Mouse (Mus musculus) hematopoietic stem cell, adult 5-6 weeks (primary cell): ENCODE measurements at regions not wholly inside any gene's neighbourhood (a gene's known extent, or its start where the extent isn't known, plus 50 kb on each side); places are given as distances from the start of the nearest gene placed in this dataset.
"Not testable (repeated sequence)": the region's sequence is repeated elsewhere in the genome, so short reads cannot be mapped to it uniquely, and the experiment has no call there.

Experiments used
- ATAC-seq, 2 experiments: fragments of 125-278 bp in 1 of 2; replicated peaks in 1 of 2; 2 replicates each; pipeline ENCODE4 v1.8.0; 2016 to 2017; ENCODE audit warnings: inconsistent platforms in 2 of 2, mild to moderate bottlenecking in 2 of 2, moderate number of reproducible peaks in 2 of 2, low read depth in 1 of 2, moderate TSS enrichment in 1 of 2; ENCODE audit not compliant: low FRiP score in 2 of 2, poor library complexity in 2 of 2, severe bottlenecking in 2 of 2, insufficient read depth in 1 of 2, low TSS enrichment in 1 of 2

DNA sequence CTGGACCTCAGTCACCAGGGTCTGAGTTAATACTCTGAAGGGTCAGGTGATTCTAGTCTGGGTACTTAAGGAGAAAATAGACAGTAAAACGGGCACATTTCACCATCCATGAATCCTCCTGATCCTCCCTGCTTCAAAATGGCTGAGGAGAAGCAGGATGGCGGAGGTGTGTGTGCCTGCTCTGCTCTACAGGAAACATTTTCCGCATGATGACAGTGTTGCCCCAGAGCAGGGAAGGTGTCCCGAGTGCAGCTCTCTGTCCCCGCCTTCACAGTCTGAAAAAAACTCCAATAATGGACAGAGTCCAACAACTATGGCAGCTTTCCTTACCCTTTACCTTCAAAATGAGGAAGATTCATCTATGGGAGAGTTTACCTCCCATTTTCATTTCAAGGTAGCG lies 179.8 kb upstream of the Olfr1324 start:
- ATAC-seq: not testable (repeated sequence)

DNA sequence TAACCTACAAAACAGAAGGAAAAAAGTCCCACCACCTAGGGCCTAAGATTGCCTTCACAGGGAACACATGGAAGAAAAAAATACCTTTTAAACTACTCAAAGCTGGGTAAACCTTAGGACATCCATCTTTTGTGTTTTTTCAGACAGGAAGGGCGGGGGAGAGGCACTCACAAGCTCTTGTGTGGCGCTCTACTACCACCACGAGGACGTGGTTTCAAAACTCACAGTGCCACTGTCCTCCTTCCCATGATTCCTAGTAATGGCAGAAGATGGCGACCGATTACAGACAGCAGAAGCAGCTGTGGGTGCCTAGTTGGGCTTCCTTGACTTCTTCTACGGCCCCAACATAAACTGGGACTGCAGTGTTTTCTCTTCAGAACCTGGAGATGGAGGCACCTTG lies 179.3 kb upstream of the Olfr1324 start:
- no peak for ATAC-seq

DNA sequence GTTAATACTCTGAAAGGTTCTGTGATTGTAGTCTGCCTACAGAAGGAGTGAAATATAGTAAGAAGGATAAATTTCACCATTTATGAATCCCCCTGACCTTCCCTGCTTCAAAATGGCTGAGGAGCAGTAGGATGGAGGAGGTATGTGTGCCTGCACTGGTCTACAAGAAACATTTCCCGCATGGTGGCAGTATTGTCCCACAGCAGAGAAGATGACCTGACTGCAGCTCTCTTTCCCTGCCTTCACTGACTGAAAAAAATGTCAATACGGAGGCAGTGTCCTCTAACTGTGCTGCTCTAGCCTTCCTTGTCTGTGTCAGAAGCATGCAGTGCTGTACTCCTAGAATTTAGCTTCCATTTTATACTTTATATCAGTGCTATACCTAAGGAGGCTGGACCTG lies 177.2 kb upstream of the Olfr1324 start:
- ATAC-seq: not testable (repeated sequence)

DNA sequence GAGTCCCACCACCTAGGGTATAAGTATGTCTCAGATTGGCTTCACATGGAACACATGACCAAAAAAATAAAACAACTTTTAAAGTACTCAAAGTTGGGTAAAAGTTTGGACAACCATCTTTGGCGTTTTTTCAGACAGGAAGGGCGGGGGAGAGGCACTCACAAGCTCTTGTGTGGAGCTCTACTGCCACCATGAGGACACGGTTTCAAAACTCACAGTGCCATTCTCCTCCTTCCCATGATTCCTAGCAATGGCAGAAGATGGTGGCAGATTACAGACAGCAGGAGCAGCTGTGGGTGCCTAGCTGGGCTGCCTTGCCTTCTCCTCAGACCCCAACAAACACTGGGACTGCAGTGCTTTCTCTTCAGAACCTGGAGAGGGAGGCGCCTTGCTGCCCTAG lies 176.7 kb upstream of the Olfr1324 start:
- ATAC-seq: not testable (repeated sequence)

DNA sequence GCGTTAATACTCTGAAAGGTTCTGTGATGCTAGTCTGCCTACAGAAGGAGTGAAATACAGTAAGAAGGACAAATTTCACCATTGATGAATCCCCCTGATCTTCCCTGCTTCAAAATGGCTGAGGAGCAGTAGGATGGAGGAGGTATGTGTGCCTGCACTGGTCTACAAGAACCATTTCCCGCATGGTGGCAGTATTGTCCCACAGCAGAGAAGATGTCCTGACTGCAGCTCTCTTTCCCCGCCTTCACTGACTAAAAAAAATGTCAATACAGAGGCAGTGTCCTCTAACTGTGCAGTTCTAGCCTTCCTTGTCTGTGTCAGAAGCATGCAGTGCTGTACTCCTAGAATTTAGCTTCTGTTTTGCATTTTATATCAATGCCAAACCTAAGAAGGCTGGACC lies 174.6 kb upstream of the Olfr1324 start:
- ATAC-seq: not testable (repeated sequence)

DNA sequence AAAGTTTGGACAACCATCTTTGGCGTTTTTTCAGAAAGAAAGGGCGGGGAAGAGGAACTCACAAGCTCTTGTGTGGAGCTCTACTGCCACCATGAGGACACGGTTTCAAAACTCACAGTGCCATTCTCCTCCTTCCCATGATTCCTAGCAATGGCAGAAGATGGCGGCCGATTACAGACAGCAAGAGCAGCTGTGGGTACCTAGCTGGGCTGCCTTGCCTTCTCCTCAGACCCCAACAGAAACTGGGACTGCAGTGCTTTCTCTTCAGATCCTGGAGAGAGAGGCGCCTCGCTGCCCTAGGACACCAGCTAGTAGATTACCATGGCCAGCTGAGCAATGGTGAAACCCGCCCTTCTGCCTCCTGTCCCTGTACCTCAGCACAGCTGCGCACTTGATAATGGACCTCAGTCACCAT lies 174.2 kb upstream of the Olfr1324 start:
- ATAC-seq: not testable (repeated sequence)

DNA sequence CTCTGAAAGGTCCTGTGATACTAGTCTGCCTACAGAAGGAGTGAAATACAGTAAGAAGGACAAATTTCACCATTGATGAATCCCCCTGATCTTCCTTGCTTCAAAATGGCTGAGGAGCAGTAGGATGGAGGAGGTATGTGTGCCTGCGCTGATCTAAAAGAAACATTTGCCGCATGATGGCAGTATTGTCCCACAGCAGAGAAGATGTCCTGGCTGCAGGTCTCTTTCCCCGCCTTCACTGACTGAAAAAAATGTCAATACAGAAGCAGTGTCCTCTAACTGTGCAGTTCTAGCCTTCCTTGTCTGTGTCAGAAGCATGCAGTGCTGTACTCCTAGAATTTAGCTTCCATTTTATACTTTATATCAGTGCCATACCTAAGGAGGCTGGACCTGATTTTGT lies 172.0 kb upstream of the Olfr1324 start:
- ATAC-seq: not testable (repeated sequence)

DNA sequence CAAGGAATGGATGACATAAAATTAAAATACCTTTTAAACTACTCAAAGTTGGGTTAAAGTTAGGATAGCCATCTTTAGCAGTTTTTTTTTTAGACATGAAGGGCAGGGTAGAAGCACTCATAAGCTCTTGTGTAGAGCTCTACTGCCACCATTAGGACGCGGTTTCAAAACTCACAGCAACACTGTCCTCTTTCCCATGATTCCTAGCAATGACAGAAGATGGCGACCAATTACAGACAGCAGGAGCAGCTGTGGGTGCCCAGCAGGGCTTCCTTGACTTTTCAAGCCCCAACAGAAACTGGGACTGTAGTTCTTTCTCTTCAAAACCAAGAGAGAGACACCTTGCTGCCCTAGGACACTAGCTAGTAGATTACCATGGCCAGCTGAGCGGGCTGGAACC lies 171.5 kb upstream of the Olfr1324 start:
- ATAC-seq: no peak

DNA sequence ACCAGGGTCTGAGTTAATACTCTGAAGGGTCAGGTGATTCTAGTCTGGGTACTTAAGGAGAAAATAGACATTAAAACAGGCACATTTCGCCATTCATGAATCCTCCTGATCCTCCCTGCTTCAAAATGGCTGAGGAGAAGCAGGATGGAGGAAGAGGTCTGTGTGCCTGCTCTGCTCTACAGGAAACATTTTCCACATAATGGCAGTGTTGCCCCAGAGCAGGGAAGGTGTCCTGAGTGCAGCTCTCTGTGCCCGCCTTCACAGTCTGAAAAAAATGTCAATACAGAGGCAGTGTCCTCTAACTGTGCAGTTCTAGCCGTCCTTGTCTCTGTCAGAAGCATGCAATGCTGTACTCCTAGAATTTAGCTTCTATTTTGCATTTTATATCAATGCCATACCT lies 169.3 kb upstream of the Olfr1324 start:
- ATAC-seq: not testable (repeated sequence)

DNA sequence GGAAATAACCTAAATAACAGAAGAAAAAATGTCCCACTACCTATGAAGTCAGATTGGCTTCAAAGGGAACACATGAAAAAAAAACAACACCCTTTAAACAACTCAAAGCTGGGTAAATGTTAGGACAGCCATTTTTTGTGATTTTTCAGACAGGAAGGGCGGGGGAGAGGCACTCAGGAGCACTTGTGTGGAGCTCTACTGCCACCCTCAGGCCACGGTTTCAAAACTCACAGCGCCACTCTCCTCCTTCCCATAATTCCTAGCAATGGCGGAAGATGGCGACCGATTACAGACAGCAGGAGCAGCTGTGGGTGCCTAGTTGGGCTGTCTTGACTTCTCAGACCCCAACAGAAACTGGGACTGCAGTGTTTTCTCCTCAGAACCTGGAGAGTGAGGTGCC lies 168.8 kb upstream of the Olfr1324 start:
- ATAC-seq: no peak

DNA sequence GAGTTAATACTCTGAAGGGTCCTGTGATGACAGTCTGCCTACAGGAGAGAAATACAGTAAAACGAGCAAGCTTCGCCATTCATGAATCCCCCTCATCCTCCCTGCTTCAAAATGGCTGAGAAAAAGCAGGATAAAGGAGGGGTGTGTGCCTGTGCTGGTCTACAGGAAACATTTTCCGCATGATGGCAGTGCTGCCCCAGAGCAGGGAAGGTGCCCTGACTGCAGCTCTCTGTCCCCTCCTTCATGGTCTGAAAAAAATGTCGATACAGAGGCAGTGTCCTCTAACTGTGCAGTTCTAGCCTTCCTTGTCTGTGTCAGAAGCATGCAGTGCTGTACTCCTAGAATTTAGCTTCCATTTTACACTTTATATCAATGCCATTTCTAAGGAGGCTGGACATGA lies 166.7 kb upstream of the Olfr1324 start:
- ATAC-seq: not testable (repeated sequence)

DNA sequence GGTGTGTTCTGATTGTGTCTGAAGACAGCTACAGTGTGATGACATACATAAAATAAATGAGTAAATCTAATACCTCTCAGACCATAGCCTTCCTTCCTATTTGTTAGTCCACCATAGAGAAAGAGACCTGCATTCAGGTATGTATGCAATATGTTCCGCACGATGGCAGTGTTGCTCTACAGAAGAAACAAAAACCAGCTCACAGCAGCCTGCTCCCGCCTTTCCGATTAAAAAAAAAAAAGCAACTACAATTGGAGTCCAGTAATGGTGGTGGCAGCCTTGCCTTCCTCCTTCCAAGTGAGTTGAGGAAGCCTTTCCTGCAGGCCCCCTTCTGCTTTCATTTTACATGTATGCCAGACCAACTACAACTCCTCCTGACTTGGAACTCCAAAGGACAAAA lies 163.2 kb upstream of the Olfr1324 start:
- no peak for ATAC-seq

DNA sequence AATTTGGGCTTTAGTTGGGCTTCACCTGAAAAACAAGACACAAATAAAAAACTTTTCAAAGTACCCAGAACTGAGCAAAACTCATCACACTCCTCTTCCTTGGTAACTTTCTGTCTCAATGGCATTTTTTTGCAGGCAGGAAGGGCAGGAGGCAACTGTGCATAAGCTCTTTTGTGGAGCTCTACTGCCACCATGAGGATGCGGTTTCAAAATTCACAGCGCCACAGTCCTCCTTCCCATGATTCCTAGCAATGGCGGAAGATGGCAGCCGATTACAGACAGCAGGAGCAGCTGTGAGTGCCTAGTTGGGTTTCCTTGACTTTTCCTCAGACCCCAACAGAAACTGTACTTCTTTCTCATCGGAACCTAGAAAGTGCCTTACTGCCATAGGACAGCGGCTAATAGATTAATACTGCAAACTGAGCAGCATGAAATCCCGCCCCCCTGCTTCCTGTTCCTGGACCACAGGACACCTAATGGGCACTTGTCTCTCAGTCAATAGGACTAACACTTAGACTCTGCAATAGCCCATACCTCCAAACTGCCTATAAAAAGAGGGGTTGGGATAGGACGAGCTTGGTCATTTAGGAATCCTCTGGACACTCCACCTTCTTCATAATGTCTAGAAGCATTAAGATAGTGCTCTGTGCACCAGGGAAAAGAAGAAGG lies 162.5 kb upstream of the Olfr1324 start:
- ATAC-seq: no peak

DNA sequence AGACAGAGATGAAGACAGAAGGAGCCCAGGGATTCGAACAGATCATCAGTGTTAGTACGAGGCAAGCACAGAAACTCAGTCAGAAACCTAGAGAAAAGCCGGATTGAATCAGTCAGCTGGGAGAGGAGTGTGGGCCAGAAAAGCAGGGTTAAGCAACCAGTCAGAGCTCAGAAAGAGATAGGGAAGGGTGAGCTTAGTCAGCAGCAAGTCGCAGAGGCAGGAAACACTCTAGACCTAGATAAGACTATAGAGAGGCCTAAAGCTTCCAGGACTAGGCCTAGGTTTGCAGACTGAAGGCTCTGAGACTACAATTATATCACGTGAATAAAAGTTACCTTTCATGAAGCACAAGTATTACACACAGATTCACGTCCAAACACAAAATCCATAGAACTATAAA lies 160.6 kb upstream of the Olfr1324 start:
- no peak for ATAC-seq

DNA sequence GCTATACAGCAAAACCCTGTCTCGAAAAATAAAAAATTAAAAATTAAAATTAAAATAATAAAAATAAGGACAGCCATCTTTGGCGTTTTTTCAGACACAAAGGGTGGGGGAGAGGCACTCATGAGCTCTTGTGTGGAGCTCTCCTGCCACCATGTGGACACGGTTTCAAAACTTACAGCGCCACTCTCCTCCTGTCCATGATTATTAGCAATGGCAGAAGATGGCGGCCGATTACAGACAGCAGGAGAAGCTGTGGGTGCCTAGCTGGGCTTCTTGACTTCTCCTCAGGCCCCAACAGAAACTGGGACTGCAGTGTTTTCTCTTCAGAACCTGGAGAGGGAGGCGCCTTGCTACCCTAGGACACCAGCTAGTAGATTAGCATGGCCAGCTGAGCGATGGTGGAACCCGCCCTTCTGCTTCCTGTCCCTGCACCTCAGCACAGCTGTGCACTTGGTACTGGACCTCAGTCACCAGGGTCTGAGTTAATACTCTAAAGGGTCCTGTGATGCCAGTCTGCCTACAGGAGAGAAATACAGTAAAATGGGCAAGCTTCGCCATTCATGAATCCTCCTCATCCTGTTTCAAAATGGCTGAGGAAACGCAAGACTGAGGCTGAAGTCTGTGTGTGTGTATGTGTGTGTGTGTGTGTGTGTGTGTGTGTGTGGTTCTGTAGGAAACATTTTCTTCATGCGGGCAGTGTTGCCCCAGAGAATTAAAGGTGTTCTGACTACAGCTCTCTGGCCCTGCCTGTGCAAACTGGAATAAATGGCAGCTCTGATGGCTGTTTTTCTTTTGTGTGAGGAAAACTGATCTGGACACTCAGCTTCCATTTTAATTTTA lies 155.7 kb upstream of the Olfr1324 start:
- no peak for ATAC-seq

DNA sequence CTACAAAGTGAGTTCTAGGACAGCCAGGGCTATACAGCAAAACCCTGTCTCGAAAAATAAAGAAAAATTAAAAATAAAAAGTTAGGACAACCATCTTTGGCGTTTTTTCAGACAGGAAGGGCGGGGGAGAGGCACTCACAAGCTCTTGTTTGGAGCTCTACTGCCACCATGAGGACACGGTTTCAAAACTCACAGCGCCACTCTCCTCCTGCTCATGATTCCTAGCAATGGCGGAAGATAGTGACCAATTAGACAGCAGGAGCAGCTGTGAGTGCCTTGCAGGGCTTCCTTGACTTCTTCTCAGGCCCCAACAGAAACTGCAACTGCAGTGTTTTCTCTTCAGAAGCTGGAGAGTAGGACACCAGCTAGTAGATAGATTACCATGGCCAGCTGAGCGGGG lies 151.9 kb upstream of the Olfr1324 start:
- ATAC-seq: no peak

DNA sequence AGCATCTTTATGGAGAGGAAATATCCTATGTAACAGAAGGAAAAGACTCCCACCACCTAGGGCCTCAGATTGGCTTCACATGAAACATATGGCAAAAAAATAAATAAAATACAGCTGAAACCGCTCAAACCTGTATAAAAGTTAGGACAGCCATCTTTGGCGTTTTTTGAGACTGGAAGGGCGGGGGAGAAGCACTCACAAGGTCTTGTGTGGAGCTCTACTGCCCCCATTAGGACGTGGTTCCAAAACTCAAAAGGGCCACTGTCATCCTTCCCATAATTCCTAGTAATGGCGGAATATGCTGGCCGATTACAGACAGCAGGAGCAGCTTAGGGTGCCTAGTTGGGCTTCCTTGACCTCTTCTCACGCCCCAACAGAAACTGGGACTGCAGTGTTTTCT lies 148.5 kb upstream of the Olfr1324 start:
- ATAC-seq: no peak

DNA sequence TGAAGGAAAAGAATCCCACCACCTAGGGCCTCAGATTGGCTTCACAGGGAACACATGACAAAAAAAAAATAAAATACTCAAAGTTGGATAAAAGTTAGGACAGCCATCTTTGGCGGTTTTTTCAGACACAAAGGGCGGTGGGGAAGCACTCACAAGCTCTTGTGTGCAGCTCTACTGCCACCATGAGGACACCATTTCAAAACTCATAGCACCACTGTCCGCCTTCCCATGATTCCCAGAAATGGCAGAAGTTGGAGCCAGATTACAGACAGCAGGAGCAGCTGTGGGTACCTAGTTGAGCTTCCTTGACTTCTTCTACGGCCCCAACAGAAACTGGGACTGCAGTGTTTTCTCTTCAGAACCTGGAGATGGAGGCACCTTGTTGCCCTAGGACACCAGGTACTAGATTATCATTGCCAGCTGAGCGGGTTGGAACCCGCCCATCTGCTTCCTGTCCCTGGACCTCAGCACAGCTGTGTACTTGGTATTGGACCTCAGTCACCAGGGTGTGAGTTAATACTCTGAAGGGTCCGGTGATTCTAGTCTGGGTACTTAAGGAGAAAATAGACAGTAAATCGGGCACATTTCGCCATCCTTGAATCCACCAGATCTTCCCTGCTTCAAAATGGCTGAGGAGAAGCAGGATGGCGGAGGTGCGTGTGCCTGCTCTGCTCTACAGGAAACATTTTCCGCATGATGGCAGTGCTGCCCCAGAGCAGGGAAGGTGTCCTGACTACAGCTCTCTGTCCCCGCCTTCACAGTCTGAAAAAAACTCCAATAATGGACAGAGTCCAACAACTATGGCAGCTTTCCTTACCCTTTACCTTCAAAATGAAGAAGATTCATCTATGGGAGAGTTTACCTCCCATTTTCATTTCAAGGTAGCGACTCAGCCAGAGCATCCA lies 144.1 kb upstream of the Olfr1324 start:
- ATAC-seq: not testable (repeated sequence)
